Mouse (Mus musculus) hindbrain, embryonic 10.5 days (tissue): ENCODE results near the gene Acsl6. TPM values are rescaled to one million over a fixed set of nuclear protein-coding genes. Genes with fewer than 3 reads are reported as not detected.

Experiments
- polyA plus RNA-seq: library from polyadenylated mRNA; unstranded; fragments of >200 nt; fragmentation: Nextera tagmentation; extraction: Ambion mirVana; gene quantifications from 2 replicates; pipeline ENCODE4 v1.2.1, GENCODE M21; 2016

Gene Acsl6
- polyA plus RNA-seq, 1 experiment from 2014 or later: 18.2 TPM

Other genes starting within 250 kb of the Acsl6 start
- 54.3 and 60.9 TPM in 2 replicates for gene Pdlim4, start 234.8 kb upstream of the Acsl6 start, polyA plus RNA-seq
- 22.7 and 25.0 TPM in 2 replicates for gene P4ha2, start 203.7 kb upstream of the Acsl6 start, polyA plus RNA-seq
- gene Csf2, start 54.1 kb upstream of the Acsl6 start, polyA plus RNA-seq: not detected in 2 replicates
- gene Il3, start 36.5 kb upstream of the Acsl6 start, polyA plus RNA-seq: not detected in 2 replicates
- gene Meikin, start 66.9 kb downstream of the Acsl6 start, polyA plus RNA-seq: not detected in 2 replicates
- gene Fnip1, start 134.4 kb downstream of the Acsl6 start, polyA plus RNA-seq: 7.5 and 8.4 TPM in 2 replicates
- gene Rapgef6, start 219.0 kb downstream of the Acsl6 start, polyA plus RNA-seq: 29.6 and 38.3 TPM in 2 replicates